Mouse (Mus musculus): Measurements from ENCODE around the gene Tmem238l. TPM values are rescaled to one million over a fixed set of nuclear protein-coding genes. Genes with fewer than 3 reads are reported as not detected.

The Tmem238l gene
- not detected for polyA plus RNA-seq (2021)

- peaks cover 3% of the 10 kb centered on the region for H3K27me3 ChIP-seq
- POLR2A ChIA-PET, result interaction anchor here (0.6 kb wide), 1 partner anchor 38 kb away, joined by 4 read pairs; no protein-coding TSS in a partner anchor
- no peak for DNase-seq (ENCODE audit: low read depth, low spot score)
- ATAC-seq, result no peak
- TF ChIP-seq CTCF (IDR thresholded peaks at IDR 0.05), result no peak
- in situ Hi-C loops (cut with MboI; ENCODE audit: low pct_unique_long_range_greater_than_20kb), result no loop called here
- CTCF ChIA-PET, result no interaction called here
Observed at GRCm38 (mm10) chr11:66956303-66956702, at the start of gene Tmem238l. Gene Tmem238l, plus strand, starts transcription at chr11:66956638.

DNA sequence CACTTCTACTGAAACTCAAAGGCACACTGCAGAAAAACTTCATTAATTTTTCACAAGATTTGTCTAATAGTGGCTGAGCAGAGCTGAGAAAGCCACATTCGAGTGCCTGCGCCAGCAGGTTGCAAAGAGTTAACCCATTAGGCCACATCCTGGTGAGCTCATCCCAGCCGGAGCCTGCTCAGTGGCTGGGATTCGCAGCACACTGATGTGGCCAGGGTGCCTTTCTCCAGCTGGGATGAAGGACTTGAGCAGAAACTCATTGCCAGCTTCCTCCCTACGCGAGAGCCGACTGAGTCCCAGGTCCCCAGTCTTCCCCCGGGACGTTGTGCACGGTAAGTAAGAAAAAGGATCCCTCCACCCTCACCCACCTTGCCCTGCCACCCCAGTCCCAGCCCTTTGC, 44.6 kb upstream of the Tmem238l start, which contains the start of gene Pirt:
Pirt (plus strand) TSS at position 171 of the 400 bp plus-strand sequence.
- ChIA-PET CTCF (no interaction called here), POLR2A (no interaction called here)
- no peak for TF ChIP-seq CTCF (IDR thresholded peaks at IDR 0.05)
- ATAC-seq (no peak), DNase-seq (ENCODE audit: low read depth, low spot score) (no peak)
- peaks cover 28% of the 10 kb centered on the region for H3K27me3 ChIP-seq
- in situ Hi-C loops (cut with MboI; ENCODE audit: low pct_unique_long_range_greater_than_20kb), result no loop called here

DNA sequence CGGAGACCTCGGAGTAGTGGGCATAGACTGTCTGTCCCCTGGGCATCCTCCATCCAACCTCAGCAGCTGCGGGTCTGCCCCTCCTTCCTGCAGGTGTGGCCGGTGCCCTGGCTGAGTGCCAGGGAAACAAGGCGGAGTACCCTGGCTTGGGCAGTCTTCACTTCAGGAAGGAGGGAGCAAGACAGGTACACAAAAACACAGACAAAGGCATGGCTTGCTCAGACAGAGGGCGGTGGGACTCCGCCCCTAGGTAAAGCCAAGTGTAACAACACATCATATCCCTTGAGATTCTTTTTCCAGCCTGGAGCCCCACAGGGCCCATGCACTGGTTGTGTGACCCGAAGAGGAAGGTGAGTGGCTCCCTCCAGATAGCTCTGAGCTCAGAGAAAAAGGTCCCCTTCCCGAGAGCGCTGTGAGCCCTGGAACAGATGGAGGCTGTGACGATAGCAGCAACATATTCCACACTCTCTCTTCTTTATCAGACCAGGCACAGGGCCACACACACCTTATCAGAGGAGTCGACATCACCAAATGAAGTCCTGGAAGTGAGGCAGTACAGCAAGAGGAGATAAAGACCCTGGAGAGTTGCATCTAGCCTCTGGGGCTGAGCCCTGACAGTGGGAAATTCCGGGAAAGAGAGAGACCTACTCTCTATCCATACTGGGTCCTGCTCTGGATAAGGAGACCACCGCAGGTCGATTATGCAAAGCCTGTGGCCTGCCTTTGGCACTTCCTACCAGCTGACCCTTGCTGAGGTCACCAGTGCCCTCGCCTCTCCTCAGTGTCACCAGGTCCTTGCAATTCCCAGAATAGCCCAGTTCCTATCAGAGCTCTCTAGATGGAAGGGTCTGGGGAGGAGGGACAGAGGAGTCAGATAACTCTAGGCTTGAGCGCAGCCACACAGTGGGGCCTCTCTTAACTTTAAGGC, 43.6 kb upstream of the Tmem238l start:
- peaks cover 31% of the 10 kb centered on the region for H3K27me3 ChIP-seq
- in situ Hi-C loops (cut with MboI; ENCODE audit: low pct_unique_long_range_greater_than_20kb), result no loop called here
- DNase-seq (ENCODE audit: low read depth, low spot score) (no peak), ATAC-seq (no peak)
- CTCF ChIA-PET, result no interaction called here
- POLR2A ChIA-PET, result no interaction called here
- no peak for TF ChIP-seq CTCF (IDR thresholded peaks at IDR 0.05)

DNA sequence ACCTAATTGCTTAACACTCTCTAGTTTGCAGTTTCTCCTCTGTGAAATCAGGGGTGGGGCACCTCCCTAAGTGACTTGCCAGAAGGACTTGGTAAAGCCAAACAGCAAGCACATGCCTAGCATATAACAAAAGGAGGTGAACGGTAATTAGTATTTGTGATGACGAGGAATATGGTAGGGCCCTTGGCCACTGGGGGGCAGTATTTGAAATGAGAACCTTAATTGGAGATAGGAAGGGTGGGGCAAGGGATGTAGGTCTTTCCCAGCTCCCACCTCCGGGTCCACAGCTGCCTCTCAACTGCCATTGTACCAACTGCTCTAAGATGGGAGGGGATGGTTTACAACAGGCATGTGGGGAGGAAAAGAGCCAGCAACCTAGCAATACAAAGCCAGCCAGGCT, 42.2 kb upstream of the Tmem238l start:
- POLR2A ChIA-PET, result no interaction called here

DNA sequence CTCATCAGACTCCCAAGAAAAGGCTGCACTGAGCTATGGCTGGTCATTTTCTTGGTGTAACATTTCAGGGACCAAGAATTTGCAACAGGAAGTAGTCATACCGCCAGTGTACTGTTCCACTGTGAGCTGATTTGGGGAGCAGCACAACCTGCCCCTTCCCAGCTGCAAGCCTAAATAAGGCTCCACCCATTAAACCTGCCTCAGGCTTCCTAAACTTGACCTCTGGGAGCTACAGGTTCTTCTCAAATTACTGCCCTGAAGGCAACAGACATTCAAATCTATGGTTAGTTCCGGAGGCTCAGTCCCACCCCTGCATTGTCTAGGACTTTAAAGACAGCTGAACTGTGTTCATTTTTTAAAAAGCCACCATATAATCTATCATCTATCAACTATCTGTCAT, 36.4 kb upstream of the Tmem238l start:
- in situ Hi-C loops (cut with MboI; ENCODE audit: low pct_unique_long_range_greater_than_20kb), result loop anchor here (5.0 kb wide), 1 partner anchor 62 kb away; no protein-coding TSS in a partner anchor
- TF ChIP-seq CTCF (IDR thresholded peaks at IDR 0.05), result no peak
- no peak for ATAC-seq
- CTCF ChIA-PET, result interaction anchor here (1.2 kb wide), 1 partner anchor 85 kb away, joined by 3 read pairs; no protein-coding TSS in a partner anchor
- no peak for DNase-seq (ENCODE audit: low read depth, low spot score)
- peaks cover 17% of the 10 kb centered on the region for H3K27me3 ChIP-seq
- POLR2A ChIA-PET, result no interaction called here

More for the DNA sequence above, 42.2 kb upstream of the Tmem238l start:
- peak; percentile 58 for TF ChIP-seq CTCF (IDR thresholded peaks at IDR 0.05)
- peaks cover 35% of the 10 kb centered on the region for H3K27me3 ChIP-seq
- ATAC-seq (no peak), DNase-seq (ENCODE audit: low read depth, low spot score) (no peak)
- CTCF ChIA-PET, result interaction anchor here (1.1 to 1.9 kb wide), 3 partner anchors 8 to 70 kb away, joined by 3 to 5 read pairs (median 4); no protein-coding TSS in a partner anchor
- in situ Hi-C loops (cut with MboI; ENCODE audit: low pct_unique_long_range_greater_than_20kb), result no loop called here

GRCm38 (mm10) chr11:66924095-66924823, 32.2 kb upstream of the Tmem238l start:
- DNase-seq (ENCODE audit: low read depth, low spot score) (no peak), ATAC-seq (no peak)
- in situ Hi-C loops (cut with MboI; ENCODE audit: low pct_unique_long_range_greater_than_20kb), result loop anchor here (5.0 kb wide), 1 partner anchor 58 kb away; no protein-coding TSS in a partner anchor
- CTCF ChIA-PET, result no interaction called here
- no peak for TF ChIP-seq CTCF (IDR thresholded peaks at IDR 0.05)
- POLR2A ChIA-PET, result no interaction called here
- peaks cover 6% of the 10 kb centered on the region for H3K27me3 ChIP-seq

DNA sequence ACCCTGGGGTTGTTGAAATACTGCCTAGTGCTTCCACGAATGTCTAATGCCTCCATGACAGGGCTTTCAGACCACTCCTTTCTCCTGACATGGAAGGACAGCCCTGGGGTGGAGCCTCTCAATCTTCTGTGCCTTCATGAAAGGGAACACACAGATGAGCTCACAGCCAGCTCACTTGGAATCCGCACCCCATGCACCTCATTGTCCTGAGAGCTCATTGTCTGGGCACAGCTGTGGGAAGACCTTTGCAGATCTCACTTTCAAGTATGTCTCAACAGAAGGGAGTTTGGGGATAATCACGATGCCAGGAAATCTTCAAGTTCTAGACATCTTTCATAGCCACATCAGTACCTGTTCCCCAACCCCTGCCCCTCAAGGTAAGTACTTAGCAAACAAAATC, 28.1 kb upstream of the Tmem238l start:
- no peak for ATAC-seq
- TF ChIP-seq CTCF (IDR thresholded peaks at IDR 0.05), result no peak
- in situ Hi-C loops (cut with MboI; ENCODE audit: low pct_unique_long_range_greater_than_20kb), result no loop called here
- DNase-seq (ENCODE audit: low read depth, low spot score), result no peak
- POLR2A ChIA-PET, result no interaction called here
- peaks cover 24% of the 10 kb centered on the region for H3K27me3 ChIP-seq
- CTCF ChIA-PET, result interaction anchor here (1.4 kb wide), 1 partner anchor 14 kb away, joined by 5 read pairs; no protein-coding TSS in a partner anchor

DNA sequence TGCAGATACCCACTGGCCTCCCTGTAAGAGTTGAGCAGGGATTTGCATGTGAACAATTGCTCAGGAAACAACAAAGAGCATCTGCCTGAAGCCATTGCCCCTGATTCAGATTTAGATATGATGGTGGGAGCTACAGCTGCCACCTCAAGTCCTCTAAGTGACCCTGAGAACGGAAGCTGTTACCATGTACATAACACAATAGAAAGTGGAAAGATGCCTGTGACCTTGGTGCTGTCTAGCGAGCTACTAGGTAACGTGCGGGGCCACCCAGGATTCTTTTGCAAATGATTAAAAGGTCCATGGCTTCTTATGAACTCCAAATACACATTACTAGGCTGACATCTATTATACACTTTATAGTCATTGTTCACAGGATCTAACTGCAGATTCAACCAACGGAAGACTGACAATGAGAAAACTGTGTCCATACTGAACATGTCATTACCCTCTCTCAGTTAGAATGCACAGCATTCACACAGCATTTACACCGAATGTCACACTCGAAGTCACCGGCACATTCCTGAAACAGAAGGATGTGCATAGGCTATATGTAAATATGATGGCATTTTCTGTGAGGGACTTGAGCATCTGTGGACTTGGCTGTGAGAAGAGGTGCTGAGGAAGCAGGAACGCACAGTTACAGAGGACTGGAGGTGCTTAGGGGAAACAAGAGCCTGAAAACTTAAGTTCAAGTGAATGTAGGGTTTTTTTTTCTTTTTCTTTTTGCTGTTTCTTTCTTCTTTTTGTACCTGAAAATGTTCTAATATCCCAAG, 23.4 kb upstream of the Tmem238l start:
- TF ChIP-seq CTCF (IDR thresholded peaks at IDR 0.05), result no peak
- H3K27me3 ChIP-seq, result peaks cover 42% of the 10 kb centered on the region
- in situ Hi-C loops (cut with MboI; ENCODE audit: low pct_unique_long_range_greater_than_20kb), result no loop called here
- ChIA-PET POLR2A (no interaction called here), CTCF (interaction anchor here (0.6 kb wide), 1 partner anchor 642 kb away, joined by 3 read pairs; no protein-coding TSS in a partner anchor)
- DNase-seq (ENCODE audit: low read depth, low spot score) (no peak), ATAC-seq (no peak)

DNA sequence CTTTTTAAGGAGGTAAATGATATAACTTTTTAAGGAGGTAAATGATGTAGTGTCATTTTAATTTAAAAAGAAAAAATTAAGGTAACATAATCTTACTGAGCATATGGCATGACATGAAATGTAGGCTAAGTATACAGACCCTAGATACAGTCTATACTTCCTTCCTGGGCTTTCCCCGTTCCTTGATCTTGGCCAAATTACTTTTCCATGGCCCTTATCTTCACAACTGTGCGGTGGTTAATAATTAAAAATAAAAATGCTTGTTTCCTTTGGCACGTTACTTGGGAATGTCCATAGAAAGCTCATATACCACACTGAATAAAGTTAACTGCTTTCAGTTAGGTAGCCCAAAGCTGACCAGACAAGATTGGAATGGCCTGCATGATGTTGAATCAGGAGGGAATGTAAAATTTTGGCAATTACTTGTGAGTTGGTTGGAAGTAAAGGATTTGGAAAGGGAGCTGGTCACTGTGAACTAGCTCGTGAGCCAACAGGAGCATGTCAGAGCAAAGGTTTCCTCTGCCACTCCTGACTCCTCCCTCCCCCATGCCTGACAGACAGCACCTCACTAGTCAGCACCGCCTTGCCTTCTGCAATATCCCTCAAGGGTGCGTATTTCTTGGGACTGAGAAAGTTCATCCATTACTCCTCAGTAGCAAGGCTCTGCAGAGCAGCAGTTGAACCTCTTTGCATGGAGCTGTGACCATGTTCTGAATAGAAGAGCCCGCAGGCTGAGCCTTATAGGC, 21.8 kb upstream of the Tmem238l start:
- DNase-seq (ENCODE audit: low read depth, low spot score) (no peak), ATAC-seq (no peak)
- ChIA-PET POLR2A (interaction anchor here (0.6 kb wide), 1 partner anchor 25 kb away, joined by 3 read pairs; no protein-coding TSS in a partner anchor), CTCF (no interaction called here)
- in situ Hi-C loops (cut with MboI; ENCODE audit: low pct_unique_long_range_greater_than_20kb), result no loop called here
- peaks cover 42% of the 10 kb centered on the region for H3K27me3 ChIP-seq
- TF ChIP-seq CTCF (IDR thresholded peaks at IDR 0.05), result no peak
